Mouse (Mus musculus) lung, embryonic 16.5 days (tissue): Measurements from ENCODE around the gene Med21. TPM values are rescaled to one million over a fixed set of nuclear protein-coding genes. Genes with fewer than 3 reads are reported as not detected.

Source experiments
- ATAC-seq: fragments of 200-750 bp; cut with Nextera tagmentation; 2 replicates; pipeline ENCODE4 v1.8.0; 2017; ENCODE audit warnings: low read depth, mild to moderate bottlenecking, moderate library complexity
- H3K27ac ChIP-seq: fragments of 300-500 bp; sonication (generic); 2 replicates; pipeline ENCODE4 v1.5.1; 2014; ENCODE audit warnings: mild to moderate bottlenecking, control low read depth, low read length
- H3K27me3 ChIP-seq: fragments of 300-500 bp; sonication (generic); 2 replicates; pipeline ENCODE4 v1.6.1; 2014; ENCODE audit warnings: low read depth, low read length, mixed read lengths; ENCODE audit not compliant: control insufficient read depth, insufficient read depth
- H3K36me3 ChIP-seq: fragments of 300-500 bp; sonication (generic); 2 replicates; pipeline ENCODE4 v1.6.1; 2014; ENCODE audit warnings: low read length; ENCODE audit not compliant: control insufficient read depth, insufficient read depth
- H3K4me1 ChIP-seq: fragments of 300-500 bp; sonication (generic); replicated peaks from 2 replicates; pipeline ENCODE4 v1.6.1; 2014; ENCODE audit warnings: low read length, mixed read lengths; ENCODE audit not compliant: control insufficient read depth, insufficient read depth
- H3K4me2 ChIP-seq: fragments of 300-500 bp; sonication (generic); 2 replicates; pipeline ENCODE4 v1.6.1; 2014; ENCODE audit warnings: low read depth, low read length, control low read depth
- H3K4me3 ChIP-seq: fragments of 300-500 bp; sonication (generic); 2 replicates; pipeline ENCODE4 v1.5.1; 2014; ENCODE audit warnings: mild to moderate bottlenecking, low read length, control low read depth
- H3K9ac ChIP-seq: fragments of 300-500 bp; sonication (generic); 2 replicates; pipeline ENCODE4 v1.6.1; 2014; ENCODE audit warnings: low read length, control low read depth
- H3K9me3 ChIP-seq: fragments of 300-500 bp; sonication (generic); 2 replicates; pipeline ENCODE4 v1.6.1; 2016; ENCODE audit warnings: low read length; ENCODE audit not compliant: control insufficient read depth
- WGBS: fragments of 180-500 bp; shearing (Covaris S2); extraction: QIAGEN DNeasy Blood & Tissue Kit; methylation state at CpG from one replicate; pipeline ENCODE4 v1.1.7; 2014; 5-methylcytosine and 5-hydroxymethylcytosine counted together
- polyA plus RNA-seq: library from polyadenylated mRNA; unstranded; fragments of >200 nt; fragmentation: Nextera tagmentation; extraction: Ambion mirVana; gene quantifications from 2 replicates; pipeline ENCODE4 v1.2.1, GENCODE M21; 2015

Gene Med21
- 146 and 159 TPM in 2 replicates for polyA plus RNA-seq

GRCm38 (mm10) chr6:146642276-146643183 is at the start of gene Med21, which contains the start of gene Tm7sf3:
TSS of gene Med21 (plus strand) at chr6:146642547.
TSS of gene Tm7sf3 (minus strand) at chr6:146642824.
- no peaks in the 10 kb centered on the region for H3K36me3 ChIP-seq
- WGBS: under 1% methylated on average over 60 of the region's 60 CpGs
- peak; percentile 98 for ATAC-seq
- H3K27me3 ChIP-seq: no peaks in the 10 kb centered on the region
- H3K27ac ChIP-seq: peak within 1 kb of the TSS; percentile 95
- H3K4me2 ChIP-seq: peak within 1 kb of the TSS; percentile 79
- peak within 1 kb of the TSS; percentile 93 for H3K9ac ChIP-seq
- H3K4me1 ChIP-seq: peaks cover 5% of the 10 kb centered on the region; the same call in 1 of the 2 replicates
- H3K4me3 ChIP-seq: peak within 1 kb of the TSS; percentile 86
- H3K9me3 ChIP-seq: no peaks in the 10 kb centered on the region

DNA sequence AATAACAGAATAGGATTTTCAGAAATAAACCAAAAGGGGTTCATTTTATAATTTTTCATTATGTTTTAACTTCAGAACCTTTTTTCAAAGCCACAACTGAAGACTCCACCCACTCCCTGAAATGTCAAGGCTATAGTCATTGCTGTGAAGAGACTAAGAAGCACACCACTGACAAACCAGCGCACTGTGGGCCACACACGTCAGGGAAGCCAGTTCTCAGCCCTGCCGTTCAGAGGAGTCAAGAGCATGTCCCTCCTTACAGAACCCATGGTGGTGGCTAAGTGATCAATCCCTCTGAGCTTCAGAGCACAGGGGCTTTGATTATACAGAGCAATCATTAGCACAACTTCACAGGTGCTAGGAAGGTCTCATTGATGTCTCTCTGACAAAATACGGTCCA is 39.7 kb upstream of the Med21 start:
- Histone ChIP-seq H3K4me1 (no peaks in the 10 kb centered on the region), H3K27me3 (no peaks in the 10 kb centered on the region), H3K27ac (no peak overlapping the region), H3K36me3 (peaks cover 36% of the 10 kb centered on the region), H3K9me3 (no peaks in the 10 kb centered on the region), H3K4me3 (no peak overlapping the region), H3K9ac (no peak overlapping the region), H3K4me2 (no peak overlapping the region)
- ATAC-seq: no peak
- WGBS: 71% methylated on average over 4 of the region's 4 CpGs

GRCm38 (mm10) chr6:146603651-146604050 is 38.7 kb upstream of the Med21 start:
- Histone ChIP-seq H3K9me3 (no peaks in the 10 kb centered on the region), H3K27me3 (no peaks in the 10 kb centered on the region), H3K27ac (no peak overlapping the region), H3K9ac (no peak overlapping the region), H3K4me3 (no peak overlapping the region), H3K4me1 (no peaks in the 10 kb centered on the region), H3K36me3 (peaks cover 36% of the 10 kb centered on the region), H3K4me2 (no peak overlapping the region)
- 80% methylated on average over 10 of the region's 10 CpGs for WGBS
- ATAC-seq: no peak

- Histone ChIP-seq H3K9me3 (no peaks in the 10 kb centered on the region), H3K4me1 (no peaks in the 10 kb centered on the region), H3K27me3 (no peaks in the 10 kb centered on the region), H3K4me2 (no peak overlapping the region), H3K27ac (no peak overlapping the region), H3K9ac (no peak overlapping the region), H3K36me3 (peaks cover 11% of the 10 kb centered on the region), H3K4me3 (no peak overlapping the region)
- no peak for ATAC-seq
- WGBS: 86% methylated on average over 6 of the region's 6 CpGs
Observed at GRCm38 (mm10) chr6:146611385-146611784, 31.0 kb upstream of the Med21 start.

- H3K27ac ChIP-seq: no peak overlapping the region
- peaks cover 14% of the 10 kb centered on the region for H3K36me3 ChIP-seq
- no peak overlapping the region for H3K4me2 ChIP-seq
- ATAC-seq: no peak
- H3K9me3 ChIP-seq: no peaks in the 10 kb centered on the region
- H3K4me3 ChIP-seq: no peak overlapping the region
- no peaks in the 10 kb centered on the region for H3K4me1 ChIP-seq
- no peak overlapping the region for H3K9ac ChIP-seq
- no peaks in the 10 kb centered on the region for H3K27me3 ChIP-seq
- WGBS: 90% methylated on average over 7 of the region's 7 CpGs
Observed at GRCm38 (mm10) chr6:146611897-146612296, 30.4 kb upstream of the Med21 start.

GRCm38 (mm10) chr6:146612736-146613135 is 29.6 kb upstream of the Med21 start:
- no peak for ATAC-seq
- no peak overlapping the region for H3K9ac ChIP-seq
- no peak overlapping the region for H3K4me3 ChIP-seq
- H3K36me3 ChIP-seq: peaks cover 14% of the 10 kb centered on the region
- H3K9me3 ChIP-seq: no peaks in the 10 kb centered on the region
- 91% methylated on average over 5 of the region's 5 CpGs for WGBS
- no peaks in the 10 kb centered on the region for H3K4me1 ChIP-seq
- H3K4me2 ChIP-seq: no peak overlapping the region
- no peaks in the 10 kb centered on the region for H3K27me3 ChIP-seq
- H3K27ac ChIP-seq: no peak overlapping the region

- Histone ChIP-seq H3K36me3 (peaks cover 19% of the 10 kb centered on the region), H3K4me1 (no peaks in the 10 kb centered on the region), H3K4me3 (no peak overlapping the region), H3K4me2 (no peak overlapping the region), H3K9ac (no peak overlapping the region), H3K9me3 (no peaks in the 10 kb centered on the region), H3K27me3 (no peaks in the 10 kb centered on the region), H3K27ac (no peak overlapping the region)
- ATAC-seq: no peak
- WGBS: 84% methylated on average over 5 of the region's 5 CpGs
Observed at GRCm38 (mm10) chr6:146613907-146614306, 28.4 kb upstream of the Med21 start.

GRCm38 (mm10) chr6:146614541-146614940 is 27.8 kb upstream of the Med21 start:
- Histone ChIP-seq H3K4me3 (no peak overlapping the region), H3K27me3 (no peaks in the 10 kb centered on the region), H3K27ac (no peak overlapping the region), H3K9me3 (no peaks in the 10 kb centered on the region), H3K9ac (no peak overlapping the region), H3K4me1 (no peaks in the 10 kb centered on the region), H3K36me3 (peaks cover 18% of the 10 kb centered on the region), H3K4me2 (no peak overlapping the region)
- ATAC-seq: no peak
- 91% methylated on average over 5 of the region's 5 CpGs for whole genome bisulfite sequencing

DNA sequence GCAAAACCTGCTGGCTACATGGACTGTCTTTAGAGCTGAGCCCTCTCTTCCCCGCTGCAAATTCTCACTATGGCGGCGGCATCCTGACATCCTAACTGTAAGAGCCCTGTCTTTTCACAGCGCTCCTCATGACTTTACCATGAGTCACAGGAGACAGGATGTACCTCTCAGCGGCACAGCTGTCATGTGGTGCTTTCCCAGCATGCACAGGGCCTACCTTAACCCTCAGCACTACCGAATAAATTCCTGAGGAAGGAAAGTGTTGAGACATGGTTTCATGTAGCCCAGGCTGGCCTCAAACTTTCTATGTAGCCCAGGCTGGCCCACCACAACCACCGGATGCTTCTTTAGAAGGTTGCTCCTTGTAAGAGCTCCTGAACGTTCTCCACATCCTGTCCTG is 26.5 kb upstream of the Med21 start:
- Histone ChIP-seq H3K4me1 (no peaks in the 10 kb centered on the region), H3K4me3 (no peak overlapping the region), H3K27ac (no peak overlapping the region), H3K9me3 (no peaks in the 10 kb centered on the region), H3K4me2 (no peak overlapping the region), H3K36me3 (peaks cover 13% of the 10 kb centered on the region), H3K27me3 (no peaks in the 10 kb centered on the region), H3K9ac (no peak overlapping the region)
- WGBS: 84% methylated on average over 8 of the region's 8 CpGs
- ATAC-seq: no peak
